Mouse (Mus musculus): ENCODE results near the gene Jade2.

GRCm38 (mm10) chr11:51834067-51834411 is 23.4 kb downstream of the Jade2 start:
- TF ChIP-seq CTCF (IDR thresholded peaks at IDR 0.05; ENCODE audit: low read depth, low read length) (no peak), EP300 (IDR thresholded peaks at IDR 0.05; ENCODE audit: insufficient read depth, low read depth, low read length) (no peak)
